Mouse (Mus musculus) ES-E14 (cell line): ENCODE measurements around the gene Itga1.

Experiments used
- HCFC1 ChIP-seq: IDR thresholded peaks from 2 replicates; pipeline ENCODE4 v1.6.1; 2012; ENCODE audit warnings: low read length, inconsistent platforms, borderline replicate concordance; ENCODE audit not compliant: insufficient read depth
- MAFK ChIP-seq: IDR thresholded peaks from 2 replicates; pipeline ENCODE4 v1.6.1; 2014; ENCODE audit warnings: mild to moderate bottlenecking, low read depth, low read length, inconsistent platforms; ENCODE audit not compliant: insufficient read depth
- ZC3H11A ChIP-seq: IDR thresholded peaks from 2 replicates; pipeline ENCODE4 v1.6.1; 2012; ENCODE audit warnings: low read depth, mild to moderate bottlenecking, inconsistent platforms, low read length, borderline replicate concordance
- ZNF384 ChIP-seq: IDR thresholded peaks from 2 replicates; pipeline ENCODE4 v1.6.1; 2012; ENCODE audit warnings: low read depth, low read length, inconsistent platforms

DNA sequence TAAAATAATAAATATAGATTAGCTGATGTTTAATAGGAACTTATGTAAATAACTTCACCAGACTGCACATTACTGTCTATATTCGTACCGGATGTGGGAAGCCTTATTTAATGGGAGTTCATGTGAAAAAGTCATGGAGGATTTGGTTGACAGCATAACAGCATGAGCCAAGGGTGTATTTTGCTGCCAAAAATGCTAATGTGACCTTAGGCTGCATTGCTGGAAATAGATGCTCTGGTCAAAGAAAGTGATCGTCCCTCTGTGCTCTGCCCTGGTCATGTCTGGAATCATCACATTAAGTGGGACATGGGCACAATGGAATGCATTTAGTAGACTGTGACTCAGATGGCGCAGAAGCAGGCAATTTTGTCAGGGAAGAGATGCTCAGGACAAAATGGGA is 64.5 kb downstream of the Itga1 start:
- no peak for TF ChIP-seq MAFK
- no peak for TF ChIP-seq ZC3H11A
- no peak for TF ChIP-seq ZNF384
- TF ChIP-seq HCFC1: no peak
